Mouse (Mus musculus) adrenal gland, postnatal 25 days (tissue): ENCODE measurements around the gene Calcrl. TPM values are rescaled to one million over a fixed set of nuclear protein-coding genes. Genes with fewer than 3 reads are reported as not detected.

Experiments
- DNase-seq: peaks from one replicate; pipeline ENCODE4 v3.0.0; 2021; ENCODE audit warnings: mixed read lengths
- long read RNA-seq: library from polyadenylated mRNA; stranded (forward); transcript quantifications from one replicate; pipeline ENCODE4 v2.0.0, GENCODE M21; 2021
- total RNA-seq: library from RNA; stranded (reverse); gene quantifications from 2 replicates; pipeline ENCODE4 v1.2.3, GENCODE M21; 2021

Gene Calcrl
- 22.6 and 25.0 TPM in 2 replicates for total RNA-seq
- long read RNA-seq, partial matches to known transcripts = 0 of 2 reads
- long read RNA-seq, other reads (novel, unspliced or antisense) = 2 of 2 reads

DNA sequence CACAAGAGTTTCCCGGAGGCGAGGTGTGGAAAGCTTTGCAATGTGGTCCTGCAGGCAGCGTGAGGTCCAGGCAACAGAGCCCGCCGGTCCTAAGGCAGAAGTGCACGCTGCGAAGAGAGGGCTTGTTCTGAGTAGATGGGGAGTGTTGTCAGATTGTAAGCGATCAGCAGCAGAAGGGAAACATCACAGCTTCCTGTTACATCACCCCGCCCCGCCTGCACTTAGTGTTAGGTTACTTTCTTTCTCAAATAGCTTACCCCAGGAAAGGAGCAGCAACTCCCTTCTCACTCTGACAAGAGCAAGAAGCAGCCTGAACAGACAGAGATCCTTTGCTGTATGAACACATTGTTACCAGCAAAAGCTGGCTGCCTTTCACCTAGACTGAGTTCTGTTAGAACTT, at the start of gene Calcrl:
TSS of gene Calcrl (minus strand) at position 274 of the 400 bp plus-strand sequence.
- DNase-seq = peak; percentile 49

- DNase-seq = peak; percentile 28
These were observed 49.4 kb upstream of the Calcrl start for GRCm38 (mm10) chr2:84474651-84475050.

- no peak for DNase-seq
These were observed 48.8 kb upstream of the Calcrl start for GRCm38 (mm10) chr2:84473941-84474530.

DNA sequence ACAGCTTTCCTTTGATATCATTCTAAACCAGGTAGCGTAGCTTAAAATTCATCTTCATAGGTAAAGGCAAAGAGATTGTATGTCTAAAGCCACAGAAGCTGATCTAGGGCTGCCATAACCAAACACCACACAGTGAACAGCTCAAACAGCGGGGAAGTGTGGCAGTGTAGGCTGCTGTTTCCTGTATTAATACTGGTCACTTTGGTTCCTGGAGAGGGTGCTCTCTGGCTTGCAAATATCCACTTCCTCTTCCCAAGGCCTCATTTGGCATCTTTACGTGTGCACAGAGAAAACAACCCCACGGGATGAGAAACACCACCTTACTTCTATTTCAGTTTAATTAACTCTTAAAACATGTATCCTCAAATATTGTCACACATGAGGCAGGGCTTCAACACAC, 42.2 kb upstream of the Calcrl start:
- no peak for DNase-seq

DNA sequence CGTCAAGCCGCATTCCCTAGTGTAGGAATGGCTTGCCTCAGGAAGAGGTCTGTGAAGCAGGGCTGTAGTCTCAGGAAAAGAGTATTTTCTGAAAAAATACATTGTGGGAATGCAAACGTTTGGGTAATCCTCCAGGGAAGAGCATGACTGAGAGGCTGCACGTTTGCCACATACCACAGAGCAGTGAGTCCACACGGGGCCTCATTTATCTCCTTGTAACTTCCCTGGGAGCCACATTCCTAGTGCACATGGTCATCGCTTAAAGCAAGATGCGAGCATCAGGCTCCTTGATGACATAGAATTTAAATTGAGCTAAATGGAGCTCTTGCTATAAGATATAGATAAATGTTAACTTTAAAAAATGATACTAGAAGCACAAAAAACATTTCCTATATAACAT, 39.7 kb upstream of the Calcrl start:
- DNase-seq = no peak

- no peak for DNase-seq
These were observed 37.2 kb upstream of the Calcrl start for GRCm38 (mm10) chr2:84462411-84462810.

DNA sequence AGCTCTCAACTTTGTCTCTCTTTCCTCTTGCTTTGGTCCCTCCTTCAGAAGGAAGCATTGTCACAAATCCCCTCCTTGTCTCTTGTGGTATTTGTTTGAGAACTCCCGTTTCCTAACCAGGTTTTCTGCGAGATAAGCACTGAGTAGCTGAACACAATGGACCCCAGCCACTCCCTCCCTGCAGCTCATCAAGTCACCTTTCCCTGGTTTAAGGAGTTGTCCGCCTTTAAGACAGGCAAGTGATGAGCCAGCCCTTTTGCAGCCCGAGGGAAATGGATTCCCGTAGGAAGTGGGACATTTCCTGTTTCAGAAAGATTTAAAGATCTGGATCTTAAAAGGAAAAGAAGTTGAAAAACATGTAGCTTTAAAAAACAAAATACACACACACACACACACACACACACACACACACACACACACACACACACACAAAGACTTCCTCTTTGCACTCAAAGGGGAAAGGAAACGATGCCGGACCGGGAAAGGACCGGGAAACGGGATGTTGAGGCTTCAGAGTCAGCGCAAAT, 34.5 kb upstream of the Calcrl start:
- DNase-seq = no peak

- DNase-seq = no peak
These were observed 32.0 kb upstream of the Calcrl start for GRCm38 (mm10) chr2:84457221-84457620.

GRCm38 (mm10) chr2:84455236-84455799, 30.1 kb upstream of the Calcrl start:
- DNase-seq = no peak

GRCm38 (mm10) chr2:84454551-84455235, 29.5 kb upstream of the Calcrl start:
- no peak for DNase-seq

GRCm38 (mm10) chr2:84454051-84454450, 28.8 kb upstream of the Calcrl start:
- DNase-seq = no peak

DNA sequence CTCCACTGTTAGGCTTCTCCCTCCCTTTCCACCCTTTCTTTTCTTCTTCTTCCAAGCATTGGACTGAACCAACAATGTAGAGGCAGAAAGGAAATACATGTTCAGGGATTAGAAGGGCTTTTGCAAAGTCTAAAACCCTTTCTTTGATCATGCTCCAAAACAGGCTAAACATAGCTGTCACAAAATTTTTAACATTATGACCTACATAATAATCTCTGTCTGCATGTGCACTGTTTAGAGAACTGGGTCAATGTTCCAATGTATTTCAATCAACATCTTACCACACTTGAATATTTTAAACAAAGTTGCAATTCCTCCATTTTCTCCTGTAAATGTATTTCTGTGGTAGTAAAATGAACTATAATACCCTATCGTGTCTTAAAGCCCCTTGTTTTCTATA, 20.3 kb upstream of the Calcrl start:
- DNase-seq = no peak

DNA sequence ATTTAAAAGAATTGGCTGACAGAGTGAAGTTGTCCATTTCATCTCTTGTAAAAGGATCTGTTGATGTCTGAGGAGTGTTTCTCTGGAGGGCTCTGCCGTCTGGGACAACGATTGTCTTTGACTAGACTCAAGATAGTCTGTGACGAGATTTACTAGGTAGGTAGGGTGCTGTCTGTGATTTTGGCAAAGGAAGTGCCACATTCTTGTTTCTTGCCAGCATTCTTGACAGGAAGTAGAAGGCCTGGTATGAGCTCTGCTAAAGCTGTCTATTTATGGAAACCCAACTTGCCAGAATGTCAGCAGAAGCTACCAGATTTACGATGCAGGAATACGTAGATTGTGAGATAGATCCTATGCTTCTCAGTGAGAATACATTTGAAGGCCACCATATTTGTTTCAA, 16.7 kb upstream of the Calcrl start:
- no peak for DNase-seq

DNA sequence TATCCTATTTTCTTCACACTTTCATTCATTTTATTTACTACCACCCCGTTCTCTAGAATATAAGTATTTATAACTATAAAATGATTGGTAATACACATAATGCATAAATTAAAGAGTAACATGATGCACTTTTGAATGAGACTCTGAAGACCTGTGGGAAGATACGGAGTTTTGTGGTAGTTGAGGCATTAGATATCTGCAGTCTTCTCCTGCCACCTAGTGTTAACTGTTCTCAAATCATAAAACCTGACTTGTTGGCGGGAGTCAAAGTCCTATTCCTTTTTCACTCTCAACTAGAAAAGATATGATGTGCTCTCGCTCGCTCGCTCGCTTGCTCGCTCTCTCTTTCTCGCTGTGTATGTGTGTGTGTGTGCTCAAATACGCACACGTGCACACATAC, 4.5 kb upstream of the Calcrl start:
- no peak for DNase-seq

- DNase-seq = no peak
These were observed 3.6 kb upstream of the Calcrl start for GRCm38 (mm10) chr2:84428836-84429235.

GRCm38 (mm10) chr2:84426531-84426930, 1.3 kb upstream of the Calcrl start:
- DNase-seq = no peak

DNA sequence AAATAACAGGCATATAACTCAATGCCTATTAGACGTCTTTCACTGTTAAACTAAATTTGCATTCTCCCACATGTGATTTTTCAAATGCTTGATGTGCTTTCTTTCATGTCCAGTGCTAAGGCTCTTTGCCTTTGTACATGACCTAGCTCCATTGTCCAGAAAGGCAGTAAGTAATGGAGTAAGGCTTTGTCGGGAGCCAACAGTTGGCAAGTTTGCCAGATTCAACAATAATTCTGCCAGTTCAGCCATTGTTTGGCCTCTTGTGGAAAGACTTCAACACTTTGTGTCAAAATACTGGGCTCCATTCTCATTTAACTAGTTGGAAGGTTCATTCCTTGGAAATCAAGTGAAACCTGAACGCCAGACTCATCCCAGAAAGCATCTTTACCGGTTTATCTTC, 8.7 kb downstream of the Calcrl start:
- DNase-seq = no peak

DNA sequence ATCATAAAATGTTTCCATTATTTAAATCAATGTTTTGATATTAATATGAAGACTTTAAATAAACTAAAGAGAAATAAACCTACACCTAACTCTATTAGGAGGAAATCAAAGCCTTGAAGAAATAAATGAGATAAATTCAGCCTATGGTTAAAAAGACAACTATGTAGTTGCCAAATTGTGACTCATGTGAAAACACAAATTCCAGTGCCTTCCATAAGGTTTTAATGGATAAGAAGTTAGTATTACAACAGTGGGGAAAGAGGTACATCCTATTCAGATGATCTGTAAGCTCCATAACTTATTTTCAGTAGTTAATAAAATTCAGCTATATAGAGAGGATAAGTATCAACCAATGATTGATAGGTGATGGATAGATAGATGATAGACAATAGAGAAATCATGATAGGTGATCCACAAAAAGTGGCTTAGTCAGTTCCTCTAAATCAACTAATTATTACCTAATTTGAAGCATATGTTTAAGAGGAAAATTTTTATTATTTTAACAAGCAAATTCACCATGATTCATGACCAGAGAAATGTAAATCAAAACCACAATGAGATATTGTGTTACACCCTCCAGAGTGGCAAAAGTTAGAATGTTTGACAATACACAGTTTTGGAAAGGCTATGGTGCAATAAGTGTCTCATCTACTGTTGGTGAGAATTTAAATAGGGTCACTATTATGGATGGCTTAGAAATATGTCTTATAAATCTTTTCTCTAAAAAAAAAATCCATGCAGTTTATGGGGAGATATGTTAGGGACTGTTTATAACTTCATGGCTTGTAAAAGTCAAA, 15.2 kb downstream of the Calcrl start:
- DNase-seq = no peak

- DNase-seq = no peak
These were observed 20.4 kb downstream of the Calcrl start for GRCm38 (mm10) chr2:84404834-84405233.

GRCm38 (mm10) chr2:84402713-84403112, 22.5 kb downstream of the Calcrl start:
- DNase-seq = no peak

DNA sequence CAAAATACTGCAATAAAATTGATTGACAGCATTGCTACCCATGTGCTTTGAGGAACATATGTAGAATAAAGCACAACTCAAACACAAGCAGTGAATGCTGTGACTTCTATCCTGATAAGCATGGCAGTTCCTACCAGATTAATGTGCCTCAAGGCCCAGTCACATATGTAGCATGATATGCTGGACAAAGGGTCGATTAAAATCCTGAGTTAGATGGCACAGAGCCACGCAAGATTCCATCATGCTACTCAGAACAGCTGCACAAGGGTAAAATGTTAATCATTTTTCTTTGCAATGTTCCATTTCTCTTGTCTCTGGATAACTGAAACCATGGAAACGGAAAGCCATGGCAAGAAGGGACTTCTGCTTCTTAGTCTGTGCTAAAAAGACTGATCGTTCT, 28.7 kb downstream of the Calcrl start:
- no peak for DNase-seq

DNA sequence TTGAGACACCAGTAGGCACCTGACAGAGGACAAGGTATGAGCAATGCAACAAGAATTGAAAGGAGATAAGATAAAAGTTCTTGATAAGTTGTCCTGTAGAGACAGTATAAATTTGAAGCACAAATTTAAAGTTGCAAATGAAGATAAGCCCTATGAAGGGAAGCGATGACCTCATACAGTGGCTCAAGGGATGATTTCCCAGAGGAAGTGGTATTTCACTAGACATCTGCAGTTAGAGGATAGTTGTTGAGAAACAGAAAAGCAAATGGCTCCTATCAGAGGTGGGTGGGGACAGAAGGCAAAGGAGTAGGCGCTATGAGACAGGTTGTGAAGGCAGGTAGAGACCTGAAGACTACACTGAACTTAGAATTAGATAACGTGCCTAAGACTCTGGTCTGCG, 32.0 kb downstream of the Calcrl start:
- DNase-seq = no peak

- no peak for DNase-seq
These were observed 36.1 kb downstream of the Calcrl start for GRCm38 (mm10) chr2:84389075-84389474.
